Mouse (Mus musculus): Measurements from ENCODE around the gene Gm11634. TPM values are rescaled to one million over a fixed set of nuclear protein-coding genes. Genes with fewer than 3 reads are reported as not detected.

Gm11634 gene
- polyA plus RNA-seq, 1 experiment from 2014 or later, result not detected

GRCm38 (mm10) chr11:101568421-101568820, 30.6 kb downstream of the Gm11634 start:
- in situ Hi-C loops (cut with MboI; ENCODE audit: low pct_unique_long_range_greater_than_20kb), result no loop called here
- ATAC-seq, result no peak
- no peaks in the 10 kb centered on the region for H3K27me3 ChIP-seq
- no peak for DNase-seq (ENCODE audit: low read depth, low spot score)
- TF ChIP-seq CTCF (IDR thresholded peaks at IDR 0.05), result no peak
- ChIA-PET POLR2A (no interaction called here), CTCF (interaction anchor here (1.0 kb wide), 1 partner anchor 12 kb away, joined by 3 read pairs; no protein-coding TSS in a partner anchor)

GRCm38 (mm10) chr11:101562391-101562790, 36.7 kb downstream of the Gm11634 start:
- no peaks in the 10 kb centered on the region for H3K27me3 ChIP-seq
- CTCF ChIA-PET, result interaction anchor here (1.6 to 2.2 kb wide), 3 partner anchors 9 to 95 kb away, joined by 7 to 10 read pairs (median 8); no protein-coding TSS in a partner anchor
- ATAC-seq (no peak), DNase-seq (ENCODE audit: low read depth, low spot score) (peak; percentile 22)
- POLR2A ChIA-PET, result interaction anchor here (0.6 kb wide), 1 partner anchor 115 kb away, joined by 3 read pairs; no protein-coding TSS in a partner anchor
- in situ Hi-C loops (cut with MboI; ENCODE audit: low pct_unique_long_range_greater_than_20kb), result loop anchor here (5.0 kb wide), 1 partner anchor 95 kb away; the partner anchor contains the start of gene Vat1
- peak; percentile 88 for TF ChIP-seq CTCF (IDR thresholded peaks at IDR 0.05)

DNA sequence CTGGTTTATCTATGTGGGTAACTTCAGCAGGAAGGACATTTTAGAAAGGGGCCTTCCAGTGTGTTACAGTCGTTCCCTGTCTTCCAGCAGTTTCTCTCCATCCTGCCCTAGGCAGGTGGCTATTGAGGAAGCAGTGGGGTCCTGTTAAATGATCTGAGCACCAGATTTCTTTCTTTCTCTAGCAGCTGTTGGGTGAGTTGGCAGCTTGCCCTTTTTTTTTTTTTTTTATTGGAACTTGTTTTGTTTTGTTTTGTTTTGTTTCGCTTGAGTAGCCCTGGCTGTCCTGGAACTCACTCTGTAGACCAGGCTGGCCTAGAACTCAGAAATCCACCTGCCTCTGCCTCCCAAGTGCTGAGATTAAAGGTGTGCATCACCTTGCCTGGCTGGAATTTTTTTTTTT, 42.1 kb downstream of the Gm11634 start:
- no peak for ATAC-seq
- in situ Hi-C loops (cut with MboI; ENCODE audit: low pct_unique_long_range_greater_than_20kb), result no loop called here
- TF ChIP-seq CTCF (IDR thresholded peaks at IDR 0.05), result no peak
- CTCF ChIA-PET, result no interaction called here
- DNase-seq (ENCODE audit: low read depth, low spot score), result no peak
- POLR2A ChIA-PET, result no interaction called here
- no peaks in the 10 kb centered on the region for H3K27me3 ChIP-seq

GRCm38 (mm10) chr11:101556541-101556940, 42.5 kb downstream of the Gm11634 start:
- ATAC-seq (no peak), DNase-seq (ENCODE audit: low read depth, low spot score) (no peak)
- ChIA-PET CTCF (interaction anchor here (1.2 to 1.5 kb wide), 2 partner anchors 10 to 12 kb away, joined by 3 to 4 read pairs; no protein-coding TSS in a partner anchor), POLR2A (no interaction called here)
- H3K27me3 ChIP-seq, result no peaks in the 10 kb centered on the region
- in situ Hi-C loops (cut with MboI; ENCODE audit: low pct_unique_long_range_greater_than_20kb), result no loop called here
- TF ChIP-seq CTCF (IDR thresholded peaks at IDR 0.05), result no peak

- no peaks in the 10 kb centered on the region for H3K27me3 ChIP-seq
- POLR2A ChIA-PET, result interaction anchor here (1.4 kb wide), 1 partner anchor 86 kb away, joined by 4 read pairs; no protein-coding TSS in a partner anchor
- CTCF ChIA-PET, result interaction anchor here (1.0 to 2.0 kb wide), 3 partner anchors 8 to 20 kb away, joined by 4 to 8 read pairs (median 5); no protein-coding TSS in a partner anchor
- ATAC-seq (no peak), DNase-seq (ENCODE audit: low read depth, low spot score) (no peak)
- in situ Hi-C loops (cut with MboI; ENCODE audit: low pct_unique_long_range_greater_than_20kb), result no loop called here
- TF ChIP-seq CTCF (IDR thresholded peaks at IDR 0.05), result no peak
These were observed 45.6 kb downstream of the Gm11634 start for GRCm38 (mm10) chr11:101553354-101553930.

DNA sequence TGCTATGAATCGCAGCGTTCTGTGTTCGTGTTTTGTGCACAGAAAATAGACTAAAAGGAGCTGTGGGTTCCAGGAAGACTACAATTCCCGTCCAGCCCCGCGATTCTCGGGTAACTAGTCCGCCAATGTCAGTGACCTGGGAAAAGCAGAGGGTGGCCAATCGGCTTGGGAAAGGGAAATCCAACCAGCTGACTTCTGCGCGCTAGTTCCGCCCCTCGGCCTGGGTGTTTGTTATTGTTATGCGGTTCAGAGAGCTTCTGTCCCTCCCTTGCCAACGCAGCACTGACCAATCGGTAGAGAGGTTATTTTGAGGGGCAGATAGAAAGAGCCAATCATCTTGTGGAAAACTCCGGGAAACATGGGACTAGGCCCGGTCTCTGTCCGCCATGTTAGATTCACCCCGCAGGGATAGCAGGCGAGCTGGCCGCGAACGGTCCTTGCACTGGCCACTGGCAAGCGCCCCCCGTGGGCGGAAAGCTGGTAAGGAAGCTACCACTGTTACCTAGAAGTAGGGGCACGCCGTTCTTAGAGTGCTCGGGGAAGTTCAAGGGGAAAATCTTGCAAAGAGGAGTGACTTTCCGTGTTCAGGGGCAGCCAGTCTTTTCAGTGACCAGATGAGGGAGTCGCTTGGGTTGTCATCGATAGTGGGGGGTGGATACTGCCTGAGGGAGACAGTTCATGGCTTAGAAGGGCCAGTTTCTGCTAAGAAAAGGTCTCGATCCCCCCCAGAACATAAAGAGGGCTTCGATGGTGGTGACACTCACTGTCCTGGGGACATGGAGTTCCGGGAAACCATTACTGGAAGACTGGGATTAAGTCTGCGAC, 46.4 kb downstream of the Gm11634 start:
- ChIA-PET CTCF (interaction anchor here (1.0 to 2.0 kb wide), 2 partner anchors 9 to 21 kb away, joined by 4 to 8 read pairs; no protein-coding TSS in a partner anchor), POLR2A (interaction anchor here (0.9 to 1.4 kb wide), 2 partner anchors 9 to 85 kb away, joined by 4 read pairs; no protein-coding TSS in a partner anchor)
- no peaks in the 10 kb centered on the region for H3K27me3 ChIP-seq
- peak; percentile 42 for TF ChIP-seq CTCF (IDR thresholded peaks at IDR 0.05)
- in situ Hi-C loops (cut with MboI; ENCODE audit: low pct_unique_long_range_greater_than_20kb), result no loop called here
- DNase-seq (ENCODE audit: low read depth, low spot score) (peak; percentile 98), ATAC-seq (peak; percentile 89)

GRCm38 (mm10) chr11:101551751-101552475, 47.1 kb downstream of the Gm11634 start, which contains the start of the genes Brca1 and Nbr1:
Brca1 (minus strand) TSS chr11:101551955.
Nbr1 (plus strand) TSS chr11:101552149.
- DNase-seq (ENCODE audit: low read depth, low spot score) (peak; percentile 96), ATAC-seq (peak; percentile 37)
- POLR2A ChIA-PET, result interaction anchor here (0.9 kb wide), 1 partner anchor 10 kb away, joined by 4 read pairs; no protein-coding TSS in a partner anchor
- no peak for TF ChIP-seq CTCF (IDR thresholded peaks at IDR 0.05)
- in situ Hi-C loops (cut with MboI; ENCODE audit: low pct_unique_long_range_greater_than_20kb), result no loop called here
- no peaks in the 10 kb centered on the region for H3K27me3 ChIP-seq
- CTCF ChIA-PET, result interaction anchor here (2.0 kb wide), 1 partner anchor 10 kb away, joined by 8 read pairs; no protein-coding TSS in a partner anchor

- ATAC-seq, result no peak
- TF ChIP-seq CTCF (IDR thresholded peaks at IDR 0.05), result no peak
- ChIA-PET POLR2A (no interaction called here), CTCF (no interaction called here)
- no peak for DNase-seq (ENCODE audit: low read depth, low spot score)
- in situ Hi-C loops (cut with MboI; ENCODE audit: low pct_unique_long_range_greater_than_20kb), result no loop called here
- H3K27me3 ChIP-seq, result no peaks in the 10 kb centered on the region
These were observed 50.5 kb downstream of the Gm11634 start for GRCm38 (mm10) chr11:101548526-101548925.

- in situ Hi-C loops (cut with MboI; ENCODE audit: low pct_unique_long_range_greater_than_20kb), result no loop called here
- no peak for DNase-seq (ENCODE audit: low read depth, low spot score)
- H3K27me3 ChIP-seq, result no peaks in the 10 kb centered on the region
- no peak for TF ChIP-seq CTCF (IDR thresholded peaks at IDR 0.05)
- ChIA-PET CTCF (interaction anchor here (0.8 kb wide), 1 partner anchor 17 kb away, joined by 3 read pairs; no protein-coding TSS in a partner anchor), POLR2A (interaction anchor here (0.6 kb wide), 1 partner anchor 51 kb away, joined by 3 read pairs; no protein-coding TSS in a partner anchor)
- ATAC-seq, result no peak
These were observed 54.9 kb downstream of the Gm11634 start for GRCm38 (mm10) chr11:101544132-101544531.

Other genes starting within 250 kb of the Gm11634 start
- not detected for gene G6pc, start 231.7 kb downstream of the Gm11634 start, polyA plus RNA-seq (2021)
- 47.2 TPM for gene Aarsd1, start 181.6 kb downstream of the Gm11634 start, polyA plus RNA-seq (2021)
- 7.6 TPM for gene Gm27029, start 174.5 kb downstream of the Gm11634 start, polyA plus RNA-seq (2021)
- 26.1 TPM for gene Rundc1, start 174.2 kb downstream of the Gm11634 start, polyA plus RNA-seq (2021)
- 28.1 TPM for gene Ptges3l, start 173.9 kb downstream of the Gm11634 start, polyA plus RNA-seq (2021)
- 391 TPM for gene Rpl27, start 157.0 kb downstream of the Gm11634 start, polyA plus RNA-seq (2021)
- gene Ifi35, start 150.8 kb downstream of the Gm11634 start, polyA plus RNA-seq (2021), result 39.5 TPM
- gene Rnd2, start 134.3 kb downstream of the Gm11634 start, polyA plus RNA-seq (2021), result 22.6 TPM
- 202 TPM for gene Vat1, start 133.0 kb downstream of the Gm11634 start, polyA plus RNA-seq (2021)
- gene Brca1, start 47.3 kb downstream of the Gm11634 start, polyA plus RNA-seq (2021), result 9.4 TPM
- 120 TPM for gene Nbr1, start 47.1 kb downstream of the Gm11634 start, polyA plus RNA-seq (2021)
- gene Tmem106a, start 17.0 kb downstream of the Gm11634 start, polyA plus RNA-seq (2021), result 12.5 TPM
- gene Rdm1, start 27.9 kb upstream of the Gm11634 start, polyA plus RNA-seq (2021), result 18.0 TPM
- 9.7 TPM for gene Arl4d, start 66.3 kb upstream of the Gm11634 start, polyA plus RNA-seq (2021)
- 24.8 TPM for gene Dhx8, start 133.7 kb upstream of the Gm11634 start, polyA plus RNA-seq (2021)
- 51.2 TPM for gene Etv4, start 186.1 kb upstream of the Gm11634 start, polyA plus RNA-seq (2021)